Comparison of ENCODE assay signal across 8 mouse cellular contexts in genomic region chr2:180582481-180583153, GRCm38 (mm10). TPM values are rescaled to one million over a fixed set of nuclear protein-coding genes. Genes with fewer than 3 reads are reported as not detected.
A peak's percentile ranks its signal among the peaks of the same experiment; 100 is the strongest.
DNase-seq lines count a peak whose midpoint lies in the region; ATAC-seq and TF ChIP-seq lines count a peak whose summit lies in the region.

No protein-coding gene starts in this region.

- H3K9ac ChIP-seq in CH12.LX (ENCODE audit: insufficient read depth, low read depth): peak overlapping the region; percentile 90
- peak overlapping the region; percentile 96 for H3K9ac ChIP-seq in forebrain, embryonic 11.5 days (ENCODE audit: low read length)
- peak overlapping the region; percentile 96 for H3K9ac ChIP-seq in heart, embryonic 16.5 days (ENCODE audit: low read length)
- H3K9ac ChIP-seq in liver, embryonic 15.5 days: peak overlapping the region; percentile 93
- H3K9ac ChIP-seq in neural tube, embryonic 12.5 days: peak overlapping the region; percentile 96

- WGBS in forebrain, embryonic 11.5 days: under 1% methylated on average over 51 of the region's 57 CpGs
- WGBS in heart, embryonic 16.5 days: 1% methylated on average over 51 of the region's 57 CpGs
- under 1% methylated on average over 56 of the region's 57 CpGs for WGBS in liver, embryonic 15.5 days (ENCODE audit: insufficient replicate concordance)
- under 1% methylated on average over 57 of the region's 57 CpGs for WGBS in neural tube, embryonic 12.5 days

- peak overlapping the region; percentile 90 for H3K4me2 ChIP-seq in CH12.LX (ENCODE audit: insufficient read depth, low read depth, poor library complexity, severe bottlenecking)
- peak overlapping the region; percentile 78 for H3K4me2 ChIP-seq in forebrain, embryonic 11.5 days (ENCODE audit: low read depth, low read length, severe bottlenecking)
- H3K4me2 ChIP-seq in heart, embryonic 16.5 days (ENCODE audit: low read depth, low read length): peak overlapping the region; percentile 87
- H3K4me2 ChIP-seq in liver, embryonic 15.5 days: peak overlapping the region; percentile 96
- H3K4me2 ChIP-seq in neural tube, embryonic 12.5 days (replicated peaks): peak overlapping the region; percentile 97

- H3K4me3 ChIP-seq in CH12.LX (replicated peaks in 1 of 3; ENCODE audit: low read depth in 2 of 3, low read length in 2 of 3, poor library complexity in 1 of 3): peak overlapping the region; percentile 76 to 94 (median 88)
- peak overlapping the region; percentile 88 for H3K4me3 ChIP-seq in forebrain, embryonic 11.5 days (ENCODE audit: low read depth, low read length)
- peak overlapping the region; percentile 86 for H3K4me3 ChIP-seq in heart, embryonic 16.5 days (ENCODE audit: low read length)
- H3K4me3 ChIP-seq in liver, embryonic 15.5 days (replicated peaks): peak overlapping the region; percentile 89
- H3K4me3 ChIP-seq in neural tube, embryonic 12.5 days: peak overlapping the region; percentile 84

- H3K4me1 ChIP-seq in CH12.LX (ENCODE audit: control insufficient read depth in 1 of 2, insufficient read depth in 2 of 2): peaks cover 12 to 42% of the 10 kb centered on the region in 2 experiments
- H3K4me1 ChIP-seq in forebrain, embryonic 11.5 days (replicated peaks; ENCODE audit: control insufficient read depth, insufficient read depth, low read length): peaks cover 8% of the 10 kb centered on the region
- H3K4me1 ChIP-seq in heart, embryonic 16.5 days (ENCODE audit: control insufficient read depth, insufficient read depth, low read length): peaks cover 12% of the 10 kb centered on the region
- H3K4me1 ChIP-seq in liver, embryonic 15.5 days (replicated peaks): peaks cover 20% of the 10 kb centered on the region
- peaks cover 17% of the 10 kb centered on the region for H3K4me1 ChIP-seq in neural tube, embryonic 12.5 days

- H3K79me2 ChIP-seq in CH12.LX (replicated peaks; ENCODE audit: control insufficient read depth, extremely low read depth, insufficient read depth, poor library complexity, severe bottlenecking): peaks cover 7% of the 10 kb centered on the region; the same call in 1 of the 2 replicates

- ATAC-seq in forebrain, embryonic 11.5 days (replicated peaks; ENCODE audit: low FRiP score): peak; percentile 82
- peak; percentile 82 for ATAC-seq in heart, embryonic 16.5 days (replicated peaks; ENCODE audit: extremely low read depth, insufficient read depth, low FRiP score)
- peak; percentile 84 for ATAC-seq in liver, embryonic 15.5 days (ENCODE audit: insufficient read depth)
- peak; percentile 73 for ATAC-seq in neural tube, embryonic 12.5 days (ENCODE audit: low FRiP score, low read depth)

- no peaks in the 10 kb centered on the region for H3K9me3 ChIP-seq in CH12.LX (replicated peaks; ENCODE audit: low read length)
- H3K9me3 ChIP-seq in forebrain, embryonic 11.5 days (ENCODE audit: control insufficient read depth, low read length): no peaks in the 10 kb centered on the region
- H3K9me3 ChIP-seq in heart, embryonic 16.5 days (replicated peaks; ENCODE audit: control insufficient read depth, low read length): no peaks in the 10 kb centered on the region
- H3K9me3 ChIP-seq in liver, embryonic 15.5 days (replicated peaks): no peaks in the 10 kb centered on the region
- no peaks in the 10 kb centered on the region for H3K9me3 ChIP-seq in neural tube, embryonic 12.5 days

- peak; percentile 70 to 97 for TF ChIP-seq CTCF in CH12.LX (conservative IDR thresholded peaks at IDR 0.05 in 1 of 2, IDR thresholded peaks at IDR 0.05 in 1 of 2; ENCODE audit: low read depth in 2 of 2, low read length in 2 of 2)

- peak; percentile 49; the same call in 1 of the 2 replicates for TF ChIP-seq EP300 in CH12.LX (IDR thresholded peaks at IDR 0.05; ENCODE audit: low read length)

- TF ChIP-seq RAD21 in CH12.LX (IDR thresholded peaks at IDR 0.05; ENCODE audit: low read depth, low read length): peak; percentile 55

- peak overlapping the region; percentile 64 for H3K27ac ChIP-seq in CH12.LX (ENCODE audit: insufficient read depth, low read depth)
- H3K27ac ChIP-seq in forebrain, embryonic 11.5 days (ENCODE audit: low read depth, low read length): peak overlapping the region; percentile 50
- peak overlapping the region; percentile 72 for H3K27ac ChIP-seq in heart, embryonic 16.5 days (ENCODE audit: low read length)
- peak overlapping the region; percentile 80 for H3K27ac ChIP-seq in liver, embryonic 15.5 days (replicated peaks)
- H3K27ac ChIP-seq in neural tube, embryonic 12.5 days: 0 out of 2 replicates have a peak overlapping the region, but pooled peaks have one; percentile 46

- DNase-seq in CH12.LX (ENCODE audit: extremely low read depth): peak; percentile 95
- DNase-seq in c-Kit-positive CD71-positive TER-119-negative erythroid progenitor cells, embryonic 14.5 days (ENCODE audit: low read depth): peak; percentile 87
- peak; percentile 98 for DNase-seq in forebrain, embryonic 11.5 days (ENCODE audit: low spot score)
- peak; percentile 95 to 99 for DNase-seq in kidney, postnatal 36 days
- peak; percentile 85 for DNase-seq in telencephalon, adult 2 months (ENCODE audit: low read depth, low spot score)

- peak; percentile 89 for TF ChIP-seq POLR2A in CH12.LX (IDR thresholded peaks at IDR 0.05; ENCODE audit: low read depth, low read length)

- in situ Hi-C loops in CH12.LX (cut with MboI; ENCODE audit: low pct_ligation_motif_present, low pct_unique_long_range_greater_than_20kb, low sequenced_read_pairs): loop anchor here (5.0 kb wide), 1 partner anchor 200 kb away; no protein-coding TSS in a partner anchor

- H3K36me3 ChIP-seq in CH12.LX (replicated peaks in 1 of 2; ENCODE audit: control insufficient read depth in 1 of 2, insufficient read depth in 1 of 2, low read length in 1 of 2): peaks cover 15 to 41% of the 10 kb centered on the region in 2 experiments
- peaks cover 6% of the 10 kb centered on the region; the same call in 1 of the 2 replicates for H3K36me3 ChIP-seq in forebrain, embryonic 11.5 days (ENCODE audit: control insufficient read depth, insufficient read depth, low read length)
- peaks cover 13% of the 10 kb centered on the region for H3K36me3 ChIP-seq in heart, embryonic 16.5 days (ENCODE audit: control insufficient read depth, insufficient read depth)
- H3K36me3 ChIP-seq in liver, embryonic 15.5 days (replicated peaks): peaks cover 24% of the 10 kb centered on the region
- H3K36me3 ChIP-seq in neural tube, embryonic 12.5 days: peaks cover 21% of the 10 kb centered on the region

- no peaks in the 10 kb centered on the region for H3K27me3 ChIP-seq in CH12.LX (replicated peaks)
- H3K27me3 ChIP-seq in forebrain, embryonic 11.5 days (ENCODE audit: control insufficient read depth, insufficient read depth, low read length): no peaks in the 10 kb centered on the region
- H3K27me3 ChIP-seq in heart, embryonic 16.5 days (ENCODE audit: control insufficient read depth, insufficient read depth, low read length): 0 out of 2 replicates have a peak, but pooled peaks cover 3% of the 10 kb centered on the region
- 0 out of 2 replicates have a peak, but pooled peaks cover 3% of the 10 kb centered on the region for H3K27me3 ChIP-seq in liver, embryonic 15.5 days
- no peaks in the 10 kb centered on the region for H3K27me3 ChIP-seq in neural tube, embryonic 12.5 days (replicated peaks)

- dilution Hi-C loops in CH12.LX (cut with MboI; ENCODE audit: extremely low pct_ligation_motif_present, extremely low pct_unique_long_range_greater_than_20kb, low sequenced_read_pairs): no loop called here

TF ChIP-seq in CH12.LX, 34 proteins besides CTCF, POLR2A, EP300 and RAD21 (continues in another document):
- no peak for TF ChIP-seq USF1 (IDR thresholded peaks at IDR 0.05; ENCODE audit: low read depth, low read length)
- peak; percentile 98 for TF ChIP-seq NRF1 (IDR thresholded peaks at IDR 0.05; ENCODE audit: low read depth, low read length)
- peak; percentile 72 for TF ChIP-seq BHLHE40 (IDR thresholded peaks at IDR 0.05; ENCODE audit: low read depth, low read length)
- TF ChIP-seq ZC3H11A (IDR thresholded peaks at IDR 0.05; ENCODE audit: low read depth, low read length): no peak

RNA-seq across cellular contexts. Expression of gene Mrgbp, which starts 1.5 kb away (rescaled TPM):
- total RNA-seq in CH12.LX (2012; rRNA removed) (31.2 and 39.7 TPM in 2 replicates), CH12.LX (2014; rRNA removed) (64.6 and 65.5 TPM in 2 replicates)
- polyA plus RNA-seq in CH12.LX (2012; ENCODE audit: insufficient read length, low read depth): 47.5 and 54.6 TPM in 2 replicates
- 49.5 and 51.9 TPM in 2 replicates for polyA plus RNA-seq in forebrain, embryonic 11.5 days (2014; fragmentation: Nextera tagmentation; extraction: Ambion mirVana)
- polyA plus RNA-seq in heart, embryonic 16.5 days (2015; fragmentation: Nextera tagmentation; extraction: Ambion mirVana): 25.4 and 29.1 TPM in 2 replicates
- 8.7 and 8.8 TPM in 2 replicates for polyA plus RNA-seq in liver, embryonic 15.5 days (2015; fragmentation: Nextera tagmentation; extraction: Ambion mirVana)
- polyA plus RNA-seq in neural tube, embryonic 12.5 days (2016; fragmentation: Nextera tagmentation; extraction: Ambion mirVana): 38.9 and 45.5 TPM in 2 replicates

RNA-seq across cellular contexts. Expression of gene Ogfr, which starts 6.4 kb away (rescaled TPM):
- 79.1 and 79.8 TPM in 2 replicates for total RNA-seq in CH12.LX (2012; rRNA removed)
- total RNA-seq in CH12.LX (2014; rRNA removed): 57.3 and 58.3 TPM in 2 replicates
- polyA plus RNA-seq in CH12.LX (2012; ENCODE audit: insufficient read length, low read depth): 67.0 and 82.9 TPM in 2 replicates
- polyA plus RNA-seq in forebrain, embryonic 11.5 days (2014; fragmentation: Nextera tagmentation; extraction: Ambion mirVana): 98.6 and 108 TPM in 2 replicates
- polyA plus RNA-seq in heart, embryonic 16.5 days (2015; fragmentation: Nextera tagmentation; extraction: Ambion mirVana): 47.3 and 53.0 TPM in 2 replicates
- 25.1 and 27.4 TPM in 2 replicates for polyA plus RNA-seq in liver, embryonic 15.5 days (2015; fragmentation: Nextera tagmentation; extraction: Ambion mirVana)
- 91.8 and 94.8 TPM in 2 replicates for polyA plus RNA-seq in neural tube, embryonic 12.5 days (2016; fragmentation: Nextera tagmentation; extraction: Ambion mirVana)

RNA-seq across cellular contexts. Expression of gene Col9a3, which starts 15.0 kb away (rescaled TPM):
- total RNA-seq in CH12.LX (2012; rRNA removed) (1.9 and 2.0 TPM in 2 replicates), CH12.LX (2014; rRNA removed) (0.56 and 0.57 TPM in 2 replicates)
- 0.87 and 2.1 TPM in 2 replicates for polyA plus RNA-seq in CH12.LX (2012; ENCODE audit: insufficient read length, low read depth)
- 7.3 and 8.4 TPM in 2 replicates for polyA plus RNA-seq in forebrain, embryonic 11.5 days (2014; fragmentation: Nextera tagmentation; extraction: Ambion mirVana)
- polyA plus RNA-seq in heart, embryonic 16.5 days (2015; fragmentation: Nextera tagmentation; extraction: Ambion mirVana): 11.7 and 13.1 TPM in 2 replicates
- polyA plus RNA-seq in liver, embryonic 15.5 days (2015; fragmentation: Nextera tagmentation; extraction: Ambion mirVana): 1.4 and 3.5 TPM in 2 replicates
- 52.2 and 56.5 TPM in 2 replicates for polyA plus RNA-seq in neural tube, embryonic 12.5 days (2016; fragmentation: Nextera tagmentation; extraction: Ambion mirVana)

RNA-seq across cellular contexts. Expression of gene Tcfl5, which starts 59.9 kb away (rescaled TPM):
- not detected in 2 replicates for total RNA-seq in CH12.LX (2012; rRNA removed)
- total RNA-seq in CH12.LX (2014; rRNA removed): not detected in 2 replicates
- not detected in 2 replicates for polyA plus RNA-seq in CH12.LX (2012; ENCODE audit: insufficient read length, low read depth)
- 0.17 and 0.23 TPM in 2 replicates for polyA plus RNA-seq in forebrain, embryonic 11.5 days (2014; fragmentation: Nextera tagmentation; extraction: Ambion mirVana)
- polyA plus RNA-seq in heart, embryonic 16.5 days (2015; fragmentation: Nextera tagmentation; extraction: Ambion mirVana): not detected in 2 replicates
- polyA plus RNA-seq in liver, embryonic 15.5 days (2015; fragmentation: Nextera tagmentation; extraction: Ambion mirVana): 0.05 TPM in 1 of 2 replicates, not detected in the other
- polyA plus RNA-seq in neural tube, embryonic 12.5 days (2016; fragmentation: Nextera tagmentation; extraction: Ambion mirVana): 0.23 and 0.55 TPM in 2 replicates

Comparison
In these comparisons a context has a peak if more than half of its experiments do, and no peak if none do; other contexts are left out.
1. Peak in every context shown above with its lines: DNase-seq, ATAC-seq, H3K4me3 ChIP-seq and H3K27ac ChIP-seq.